Mouse (Mus musculus) hindbrain, embryonic 11.5 days (tissue): Measurements from ENCODE around the gene Kdr. TPM values are rescaled to one million over a fixed set of nuclear protein-coding genes. Genes with fewer than 3 reads are reported as not detected.

Experiments
- ATAC-seq: fragments of 200-750 bp; cut with Nextera tagmentation; 2 replicates; pipeline ENCODE4 v1.8.0; 2017; ENCODE audit warnings: mild to moderate bottlenecking, moderate TSS enrichment, moderate library complexity; ENCODE audit not compliant: low FRiP score
- DNase-seq: peaks from one replicate; pipeline ENCODE4 v3.0.0-alpha.2; 2015; ENCODE audit warnings: low spot score
- H3K27ac ChIP-seq: fragments of 300-500 bp; sonication (generic); 2 replicates; pipeline ENCODE4 v1.5.1; 2014; ENCODE audit warnings: mild to moderate bottlenecking, low read depth, low read length
- H3K27me3 ChIP-seq: fragments of 300-500 bp; sonication (generic); 2 replicates; pipeline ENCODE4 v1.6.1; 2014; ENCODE audit warnings: mild to moderate bottlenecking, low read length, moderate library complexity, mixed read lengths; ENCODE audit not compliant: control insufficient read depth, insufficient read depth
- H3K36me3 ChIP-seq: fragments of 300-500 bp; sonication (generic); 2 replicates; pipeline ENCODE4 v1.6.1; 2014; ENCODE audit warnings: mild to moderate bottlenecking, low read length, moderate library complexity, mixed read lengths; ENCODE audit not compliant: control insufficient read depth, insufficient read depth
- H3K4me1 ChIP-seq: fragments of 300-500 bp; sonication (generic); replicated peaks from 2 replicates; pipeline ENCODE4 v1.6.1; 2014; ENCODE audit warnings: low read length, mixed read lengths; ENCODE audit not compliant: control insufficient read depth, insufficient read depth
- H3K4me2 ChIP-seq: fragments of 300-500 bp; sonication (generic); replicated peaks from 2 replicates; pipeline ENCODE4 v1.6.1; 2014; ENCODE audit warnings: mild to moderate bottlenecking, low read depth, low read length
- H3K4me3 ChIP-seq: fragments of 300-500 bp; sonication (generic); 2 replicates; pipeline ENCODE4 v1.5.1; 2014; ENCODE audit warnings: low read depth, low read length
- H3K9ac ChIP-seq: fragments of 300-500 bp; sonication (generic); 2 replicates; pipeline ENCODE4 v1.6.1; 2014; ENCODE audit warnings: low read depth, low read length
- H3K9me3 ChIP-seq: fragments of 300-500 bp; sonication (generic); 2 replicates; pipeline ENCODE4 v1.6.1; 2016; ENCODE audit warnings: low read length; ENCODE audit not compliant: control insufficient read depth
- WGBS: fragments of 180-500 bp; shearing (Covaris S2); extraction: QIAGEN DNeasy Blood & Tissue Kit; methylation state at CpG from one replicate; pipeline ENCODE4 v1.1.7; 2014; 5-methylcytosine and 5-hydroxymethylcytosine counted together
- polyA plus RNA-seq: library from polyadenylated mRNA; unstranded; fragments of >200 nt; fragmentation: Nextera tagmentation; extraction: Ambion mirVana; gene quantifications from 2 replicates; pipeline ENCODE4 v1.2.1, GENCODE M21; 2014

Gene Kdr
- polyA plus RNA-seq, 1 experiment from 2014 or later = 20.1 TPM

DNA sequence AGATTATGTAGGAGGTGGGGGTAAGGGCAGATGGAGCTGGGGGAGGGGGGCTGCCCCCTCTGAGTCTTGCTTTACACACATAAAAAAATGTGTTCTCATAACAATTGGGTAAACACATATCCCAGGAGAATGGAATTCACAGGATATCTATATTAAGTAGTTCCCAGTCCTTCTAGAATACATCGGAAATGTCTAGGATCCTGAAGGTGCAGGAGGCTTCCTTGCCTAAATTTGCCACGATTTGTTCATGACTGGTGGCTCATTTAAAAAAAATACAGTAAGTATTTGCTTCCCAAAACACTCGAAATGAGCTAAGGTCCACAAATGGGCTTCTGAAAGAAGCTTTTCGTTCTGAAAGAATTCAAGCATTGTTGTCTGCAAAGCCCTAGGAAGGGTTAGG lies 61.0 kb downstream of the Kdr start:
- Histone ChIP-seq H3K9me3 (no peaks in the 10 kb centered on the region), H3K4me2 (no peak overlapping the region), H3K4me3 (no peak overlapping the region), H3K36me3 (no peaks in the 10 kb centered on the region), H3K27me3 (no peaks in the 10 kb centered on the region), H3K9ac (no peak overlapping the region), H3K27ac (no peak overlapping the region), H3K4me1 (no peaks in the 10 kb centered on the region)
- ATAC-seq = no peak
- 79% methylated on average over 4 of the region's 4 CpGs for WGBS
- no peak for DNase-seq

DNA sequence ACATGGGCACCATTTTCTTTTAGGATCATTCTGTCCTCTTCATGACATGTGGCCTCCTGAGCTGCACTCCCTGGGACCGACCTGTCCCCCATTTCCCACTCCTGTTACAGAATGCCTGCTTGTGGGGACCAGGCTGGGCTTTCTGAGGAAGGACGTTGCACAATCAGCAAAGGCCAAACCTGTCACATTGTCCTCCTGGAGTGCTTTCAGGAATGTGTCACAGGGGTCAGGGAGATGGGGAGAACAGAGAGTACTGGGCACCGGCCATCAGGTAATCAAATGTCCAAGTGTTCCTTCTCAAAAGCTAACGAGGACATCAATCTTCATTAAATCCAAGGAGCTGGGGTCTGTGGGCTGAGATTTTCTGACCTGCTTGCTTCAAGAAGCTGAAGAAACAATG lies 72.2 kb downstream of the Kdr start:
- Histone ChIP-seq H3K4me2 (no peak overlapping the region), H3K27ac (no peak overlapping the region), H3K36me3 (no peaks in the 10 kb centered on the region), H3K4me1 (no peaks in the 10 kb centered on the region), H3K4me3 (no peak overlapping the region), H3K27me3 (no peaks in the 10 kb centered on the region), H3K9ac (no peak overlapping the region), H3K9me3 (no peaks in the 10 kb centered on the region)
- DNase-seq = no peak
- WGBS = 49% methylated on average over 4 of the region's 4 CpGs
- no peak for ATAC-seq

DNA sequence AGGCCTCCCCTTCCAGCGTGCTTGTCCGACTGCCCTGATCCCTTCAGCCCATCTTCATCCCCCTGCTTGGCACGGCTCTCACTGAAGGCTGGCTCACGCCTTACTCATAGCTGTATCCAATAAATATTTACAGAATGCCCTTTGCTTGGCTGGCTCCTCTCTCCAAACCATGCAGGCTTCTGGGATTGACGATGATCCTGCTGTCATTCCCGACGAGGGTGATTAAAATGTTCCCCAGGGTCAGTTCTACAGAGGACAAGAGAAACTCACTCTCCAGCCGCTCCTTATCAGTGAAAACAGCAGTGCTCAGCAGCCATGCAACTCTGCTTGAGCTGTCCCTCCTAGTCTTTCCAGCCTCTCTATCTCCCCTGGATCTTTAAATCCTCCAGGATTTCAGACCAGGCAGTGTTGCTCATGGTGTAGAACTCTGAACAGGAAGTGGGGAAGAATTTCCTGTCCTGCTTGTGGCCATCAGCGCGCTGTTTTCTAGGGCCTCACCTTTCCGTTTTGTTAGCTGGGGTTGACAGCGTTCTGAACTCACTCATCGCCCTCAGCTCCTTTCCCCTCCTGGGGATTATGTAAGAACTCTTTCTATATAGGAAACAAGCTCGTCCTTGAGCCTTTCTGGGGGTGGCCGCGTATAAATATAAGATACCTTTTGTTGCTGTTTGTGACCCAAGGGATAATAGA lies 77.9 kb downstream of the Kdr start:
- ATAC-seq (no peak), DNase-seq (no peak)
- H3K27me3 ChIP-seq = no peaks in the 10 kb centered on the region
- no peaks in the 10 kb centered on the region for H3K36me3 ChIP-seq
- H3K9me3 ChIP-seq = no peaks in the 10 kb centered on the region
- no peaks in the 10 kb centered on the region for H3K4me1 ChIP-seq
- no peak overlapping the region for H3K4me2 ChIP-seq
- no peak overlapping the region for H3K27ac ChIP-seq
- no peak overlapping the region for H3K9ac ChIP-seq
- WGBS = 60% methylated on average over 16 of the region's 16 CpGs
- no peak overlapping the region for H3K4me3 ChIP-seq

DNA sequence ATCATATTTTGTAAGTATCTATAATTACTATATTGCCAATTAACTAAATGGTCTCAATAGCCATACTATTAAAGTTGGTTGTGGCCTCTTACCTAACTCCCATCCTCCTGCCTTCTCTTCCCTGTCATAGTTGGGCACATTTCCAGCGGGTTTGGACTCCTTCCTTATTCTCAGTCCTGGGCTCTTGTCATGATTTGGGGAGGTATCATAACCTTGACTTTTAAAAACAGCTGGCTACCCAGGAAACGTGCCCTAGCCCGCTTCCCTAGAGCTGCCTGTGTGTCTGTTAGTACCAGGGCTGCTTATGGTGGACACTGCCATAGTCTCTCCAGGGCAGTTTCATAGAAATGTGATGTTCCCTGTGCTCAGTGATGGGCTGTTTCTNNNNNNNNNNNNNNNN lies 82.9 kb downstream of the Kdr start:
- no peak for DNase-seq
- H3K27ac ChIP-seq = no peak overlapping the region
- H3K4me3 ChIP-seq = no peak overlapping the region
- no peak for ATAC-seq
- H3K9ac ChIP-seq = no peak overlapping the region
- 86% methylated on average over 3 of the region's 3 CpGs for WGBS
- no peaks in the 10 kb centered on the region for H3K27me3 ChIP-seq
- no peak overlapping the region for H3K4me2 ChIP-seq
- H3K36me3 ChIP-seq = no peaks in the 10 kb centered on the region
- H3K9me3 ChIP-seq = no peaks in the 10 kb centered on the region
- no peaks in the 10 kb centered on the region for H3K4me1 ChIP-seq

DNA sequence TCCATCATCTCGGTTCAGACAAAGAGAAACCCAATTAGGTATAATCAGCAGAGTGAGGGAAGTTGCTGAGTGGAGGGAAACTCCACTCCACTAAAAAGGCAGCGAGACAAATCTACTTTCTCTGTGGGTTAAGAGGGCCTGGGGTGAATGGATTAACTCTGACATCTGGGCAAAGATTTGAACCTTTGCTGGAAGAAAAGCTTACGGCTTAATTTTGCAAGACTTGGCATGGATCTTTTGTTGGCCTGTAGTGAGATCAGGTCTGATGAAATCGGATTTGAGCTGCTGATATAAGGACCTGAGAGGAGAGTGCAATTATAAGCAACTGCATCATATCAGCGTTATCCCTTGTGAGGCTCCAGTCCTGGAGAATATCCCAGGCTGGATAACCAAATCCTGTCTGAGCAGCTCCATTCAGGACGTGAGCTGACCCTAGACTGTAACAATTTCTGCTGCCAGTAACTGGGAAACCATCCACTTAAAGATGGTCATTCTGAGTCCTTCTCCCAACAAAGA lies 85.2 kb downstream of the Kdr start:
- Histone ChIP-seq H3K36me3 (no peaks in the 10 kb centered on the region), H3K9me3 (no peaks in the 10 kb centered on the region), H3K27ac (no peak overlapping the region), H3K9ac (no peak overlapping the region), H3K27me3 (no peaks in the 10 kb centered on the region), H3K4me3 (no peak overlapping the region), H3K4me2 (no peak overlapping the region), H3K4me1 (no peaks in the 10 kb centered on the region)
- ATAC-seq (no peak), DNase-seq (no peak)
- WGBS = 77% methylated on average over 6 of the region's 6 CpGs

Other genes with a start within 250 kb of the Kdr start
- 16.1 and 16.7 TPM in 2 replicates for gene Srd5a3, start 161.8 kb upstream of the Kdr start, polyA plus RNA-seq
- gene Tmem165, start 205.4 kb upstream of the Kdr start, polyA plus RNA-seq = 97.0 and 105 TPM in 2 replicates